Mouse (Mus musculus): Measurements from ENCODE around the gene Spdye4a. TPM values are rescaled to one million over a fixed set of nuclear protein-coding genes. Genes with fewer than 3 reads are reported as not detected.

Spdye4a gene
- total RNA-seq (2014; rRNA removed) (not detected in 2 replicates), polyA plus RNA-seq (2015; fragmentation: Nextera tagmentation; extraction: Ambion mirVana) (not detected in 2 replicates)

DNA sequence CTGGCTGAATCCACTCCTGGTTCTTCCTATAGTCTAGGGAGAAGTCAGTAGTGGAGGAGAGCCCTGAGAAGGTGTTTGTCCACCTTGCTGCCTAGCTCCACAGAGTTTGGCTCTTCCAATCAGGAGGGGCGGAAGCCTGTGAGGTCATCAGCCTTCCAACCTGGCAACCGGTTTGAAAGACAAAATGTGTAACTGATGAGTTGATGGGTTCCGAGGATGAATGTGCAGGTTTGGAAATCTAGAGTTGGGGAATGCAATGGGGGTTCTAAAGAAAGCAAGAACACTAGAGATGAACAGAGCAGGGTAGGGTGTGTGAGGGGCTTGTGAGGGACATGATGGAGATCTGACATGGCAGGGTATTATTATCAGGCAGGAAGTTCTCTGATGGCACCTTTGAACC is at the start of gene Spdye4a:
Spdye4a (minus strand) TSS at position 101 of the 400 bp plus-strand sequence.
- no peak for DNase-seq
- no peak within 1 kb of the TSS for H3K4me3 ChIP-seq (ENCODE audit: low read depth, low read length)
- ATAC-seq, result no peak
- H3K27ac ChIP-seq (ENCODE audit: low read depth, low read length), result no peak within 1 kb of the TSS
- H3K27me3 ChIP-seq (ENCODE audit: insufficient read depth, low read length), result no peaks in the 10 kb centered on the region
- no peak for TF ChIP-seq CTCF (IDR thresholded peaks at IDR 0.05; ENCODE audit: low read depth)
- no peak within 1 kb of the TSS for H3K4me2 ChIP-seq (ENCODE audit: low read depth)
- 90% methylated on average over 3 of the region's 3 CpGs for WGBS
- H3K4me1 ChIP-seq (ENCODE audit: insufficient read depth), result no peaks in the 10 kb centered on the region
- no peak within 1 kb of the TSS for H3K9ac ChIP-seq
- no peaks in the 10 kb centered on the region for H3K9me3 ChIP-seq (ENCODE audit: low read length)
- no peaks in the 10 kb centered on the region for H3K36me3 ChIP-seq (ENCODE audit: insufficient read depth)

DNA sequence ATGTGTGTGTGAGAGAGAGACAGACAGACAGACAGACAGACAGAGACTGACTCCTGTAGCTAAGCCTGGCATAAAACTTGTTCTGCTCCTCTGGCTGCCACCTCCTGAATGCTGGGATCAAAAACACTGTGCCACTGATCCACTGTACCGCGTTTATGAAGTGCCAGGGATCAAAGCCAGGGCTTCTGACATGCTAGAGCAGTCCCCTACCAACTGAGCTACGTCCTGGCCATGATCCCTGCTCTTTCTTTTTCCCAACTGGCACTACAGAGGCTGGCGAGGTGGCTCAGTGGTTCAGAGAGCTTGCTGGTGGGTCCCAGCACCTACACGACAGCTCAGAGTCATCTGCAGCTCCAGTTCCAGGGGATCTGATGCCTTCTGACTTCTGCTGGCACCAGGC is 49.1 kb upstream of the Spdye4a start:
- Histone ChIP-seq H3K4me3 (ENCODE audit: low read depth, low read length) (no peak overlapping the region), H3K9me3 (ENCODE audit: low read length) (no peaks in the 10 kb centered on the region), H3K4me2 (ENCODE audit: low read depth) (no peak overlapping the region), H3K27ac (ENCODE audit: low read depth, low read length) (no peak overlapping the region), H3K4me1 (ENCODE audit: insufficient read depth) (peaks cover 4% of the 10 kb centered on the region; the same call in 1 of the 2 replicates), H3K9ac (no peak overlapping the region), H3K36me3 (ENCODE audit: insufficient read depth) (no peaks in the 10 kb centered on the region), H3K27me3 (ENCODE audit: insufficient read depth, low read length) (no peaks in the 10 kb centered on the region)
- no peak for TF ChIP-seq CTCF (IDR thresholded peaks at IDR 0.05; ENCODE audit: low read depth)
- ATAC-seq (no peak), DNase-seq (no peak)
- 46% methylated on average over 5 of the region's 5 CpGs for WGBS

DNA sequence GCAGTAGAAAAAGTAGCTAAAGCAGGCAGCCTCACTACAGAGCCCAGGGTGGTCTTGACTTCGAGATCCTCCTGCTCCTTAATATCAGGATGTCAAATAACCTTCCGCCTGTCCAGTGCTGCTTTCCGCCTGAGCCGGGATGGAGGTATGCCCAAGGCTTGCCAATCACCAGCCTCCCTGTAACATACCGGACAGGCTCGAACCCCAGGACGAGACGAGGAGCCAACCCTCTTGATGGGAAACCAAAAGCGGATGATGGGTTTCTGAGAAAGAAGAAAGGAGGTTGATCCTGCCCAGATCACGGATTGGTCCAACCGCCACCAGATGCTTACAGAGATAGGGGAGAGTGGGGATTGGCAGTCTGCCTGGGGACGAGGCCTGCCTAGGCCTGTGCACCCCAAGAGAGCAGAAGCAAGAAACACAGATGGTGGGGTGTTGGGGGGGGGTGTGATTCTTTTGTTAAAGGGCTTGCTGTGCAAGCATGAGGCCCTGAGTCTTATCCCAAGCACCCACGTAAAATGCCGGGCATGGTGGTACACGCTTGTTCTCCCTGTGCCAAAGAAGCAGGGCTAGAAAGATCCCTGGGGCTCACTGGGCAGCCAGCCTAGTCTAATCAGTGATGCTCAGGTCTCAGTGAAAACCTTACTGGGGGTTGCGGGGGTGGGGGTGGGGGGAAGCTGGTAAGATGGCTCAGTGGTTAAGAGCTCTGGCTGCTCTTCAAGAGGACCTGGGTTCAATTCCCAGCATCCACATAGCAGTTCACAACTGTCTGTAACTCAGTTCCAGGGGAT is 46.0 kb upstream of the Spdye4a start:
- no peaks in the 10 kb centered on the region for H3K9me3 ChIP-seq (ENCODE audit: low read length)
- no peak for TF ChIP-seq CTCF (IDR thresholded peaks at IDR 0.05; ENCODE audit: low read depth)
- H3K27ac ChIP-seq (ENCODE audit: low read depth, low read length), result no peak overlapping the region
- no peak overlapping the region for H3K4me2 ChIP-seq (ENCODE audit: low read depth)
- H3K4me3 ChIP-seq (ENCODE audit: low read depth, low read length), result no peak overlapping the region
- 83% methylated on average over 16 of the region's 16 CpGs for WGBS
- H3K4me1 ChIP-seq (ENCODE audit: insufficient read depth), result peaks cover 18% of the 10 kb centered on the region
- no peaks in the 10 kb centered on the region for H3K27me3 ChIP-seq (ENCODE audit: insufficient read depth, low read length)
- ATAC-seq (no peak), DNase-seq (no peak)
- H3K9ac ChIP-seq, result no peak overlapping the region
- no peaks in the 10 kb centered on the region for H3K36me3 ChIP-seq (ENCODE audit: insufficient read depth)

DNA sequence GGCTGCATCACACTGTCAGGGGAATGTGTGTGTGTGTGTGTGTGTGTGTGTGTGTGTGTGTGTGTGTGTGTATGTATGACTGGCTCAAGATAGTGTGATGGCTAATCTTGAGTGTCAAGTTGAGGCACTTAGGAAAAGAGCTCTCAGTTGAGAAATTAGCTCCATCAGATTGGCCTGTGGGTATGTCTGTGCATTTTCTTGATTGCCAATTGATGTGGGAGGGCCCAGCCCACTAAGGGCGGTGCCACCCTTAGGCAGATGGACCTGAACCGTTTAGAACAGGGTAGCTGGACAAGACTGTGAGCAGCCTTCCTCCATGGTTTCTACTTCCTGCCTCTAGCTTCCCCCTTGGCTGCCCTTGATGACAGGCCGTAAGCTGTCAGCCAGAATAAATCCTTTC is 45.4 kb upstream of the Spdye4a start:
- 81% methylated on average over 3 of the region's 3 CpGs for WGBS
- Histone ChIP-seq H3K9me3 (ENCODE audit: low read length) (no peaks in the 10 kb centered on the region), H3K27ac (ENCODE audit: low read depth, low read length) (no peak overlapping the region), H3K27me3 (ENCODE audit: insufficient read depth, low read length) (no peaks in the 10 kb centered on the region), H3K9ac (no peak overlapping the region), H3K4me3 (ENCODE audit: low read depth, low read length) (no peak overlapping the region), H3K4me2 (ENCODE audit: low read depth) (no peak overlapping the region), H3K4me1 (ENCODE audit: insufficient read depth) (peaks cover 18% of the 10 kb centered on the region), H3K36me3 (ENCODE audit: insufficient read depth) (no peaks in the 10 kb centered on the region)
- DNase-seq (no peak), ATAC-seq (no peak)
- no peak for TF ChIP-seq CTCF (IDR thresholded peaks at IDR 0.05; ENCODE audit: low read depth)

DNA sequence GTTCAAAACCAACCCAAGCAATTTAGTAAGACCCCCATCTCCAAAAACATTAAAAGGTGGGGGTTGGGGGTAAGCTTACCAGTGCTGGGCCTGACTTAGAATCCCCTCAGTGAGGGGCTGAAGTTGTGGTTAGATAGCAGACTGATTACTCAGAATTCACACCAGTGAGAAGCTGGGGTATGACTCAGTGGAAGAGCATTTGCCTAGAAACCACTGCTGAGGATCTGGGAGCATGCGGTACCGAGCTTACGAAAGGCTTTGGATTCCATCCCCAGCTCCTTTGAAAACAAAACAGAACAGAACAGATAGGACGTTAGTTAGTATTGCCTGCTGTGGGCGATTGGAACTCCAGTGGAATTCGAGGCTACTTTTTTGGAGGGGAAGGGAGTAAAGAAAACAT is 45.0 kb upstream of the Spdye4a start:
- H3K27ac ChIP-seq (ENCODE audit: low read depth, low read length), result no peak overlapping the region
- no peaks in the 10 kb centered on the region for H3K9me3 ChIP-seq (ENCODE audit: low read length)
- H3K27me3 ChIP-seq (ENCODE audit: insufficient read depth, low read length), result no peaks in the 10 kb centered on the region
- no peaks in the 10 kb centered on the region for H3K36me3 ChIP-seq (ENCODE audit: insufficient read depth)
- no peak for TF ChIP-seq CTCF (IDR thresholded peaks at IDR 0.05; ENCODE audit: low read depth)
- no peak for DNase-seq
- H3K4me1 ChIP-seq (ENCODE audit: insufficient read depth), result peaks cover 18% of the 10 kb centered on the region
- H3K4me2 ChIP-seq (ENCODE audit: low read depth), result no peak overlapping the region
- ATAC-seq, result no peak
- 89% methylated on average over 6 of the region's 6 CpGs for WGBS
- no peak overlapping the region for H3K4me3 ChIP-seq (ENCODE audit: low read depth, low read length)
- no peak overlapping the region for H3K9ac ChIP-seq

DNA sequence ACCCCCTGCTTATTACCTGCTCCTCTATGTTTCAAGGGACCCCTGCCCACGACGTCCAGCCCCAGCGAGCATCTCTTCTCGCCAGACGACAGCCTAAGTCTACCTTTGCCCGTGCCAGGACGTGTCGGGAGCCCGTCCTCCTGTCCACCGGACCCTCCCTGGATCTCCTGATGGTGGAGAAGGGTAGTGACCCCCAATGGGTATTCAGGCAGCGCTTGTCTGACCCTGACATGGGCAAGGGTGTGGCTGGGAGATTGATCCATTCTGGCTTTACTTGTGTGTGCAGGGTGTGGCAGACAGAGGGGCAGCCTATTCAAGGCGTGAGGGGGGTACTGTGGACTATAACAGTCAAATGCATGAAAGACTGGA is 43.4 kb upstream of the Spdye4a start:
- peak overlapping the region; percentile 85 for H3K27ac ChIP-seq (ENCODE audit: low read depth, low read length)
- peak; percentile 18; the same call in 1 of the 2 replicates for ATAC-seq

More for the DNA sequence above, 43.4 kb upstream of the Spdye4a start:
- Histone ChIP-seq H3K4me2 (ENCODE audit: low read depth) (peak overlapping the region; percentile 80), H3K9me3 (ENCODE audit: low read length) (no peaks in the 10 kb centered on the region), H3K4me3 (ENCODE audit: low read depth, low read length) (peak overlapping the region; percentile 87), H3K36me3 (ENCODE audit: insufficient read depth) (peaks cover under 1% of the 10 kb centered on the region; the same call in 1 of the 2 replicates), H3K27me3 (ENCODE audit: insufficient read depth, low read length) (no peaks in the 10 kb centered on the region), H3K9ac (peak overlapping the region; percentile 94), H3K4me1 (ENCODE audit: insufficient read depth) (peaks cover 18% of the 10 kb centered on the region)
- DNase-seq, result no peak
- peak; percentile 20; the same call in 1 of the 2 replicates for TF ChIP-seq CTCF (IDR thresholded peaks at IDR 0.05; ENCODE audit: low read depth)
- WGBS, result 3% methylated on average over 12 of the region's 12 CpGs
